Mouse (Mus musculus) layer of hippocampus, adult 9-10 months (tissue): ENCODE measurements around the gene Olfr57.
"Not testable (repeated sequence)": the region's sequence is repeated elsewhere in the genome, so short reads cannot be mapped to it uniquely, and the experiment has no call there.

ENCODE experiments used
- DNase-seq: peaks from one replicate; pipeline ENCODE4 v3.0.0; 2022; ENCODE audit warnings: low spot score

Olfr57 gene

GRCm38 (mm10) chr10:79028441-79028840, at the start of gene Olfr57:
Gene Olfr57 (plus strand): TSS chr10:79028741.
- DNase-seq: no peak

- DNase-seq: no peak
These were observed 47.8 kb upstream of the Olfr57 start, which contains the start of gene Olfr1352 for GRCm38 (mm10) chr10:78980750-78981149. Gene Olfr1352 (plus strand): TSS chr10:78981050.

GRCm38 (mm10) chr10:79012172-79012571, 16.4 kb upstream of the Olfr57 start, which contains the start of gene Olfr1351:
Gene Olfr1351 (plus strand): TSS chr10:79012472.
- DNase-seq: no peak

- DNase-seq: not testable (repeated sequence)
These were observed 13.9 kb downstream of the Olfr57 start for GRCm38 (mm10) chr10:79042457-79042856.

GRCm38 (mm10) chr10:79057370-79057769, 28.8 kb downstream of the Olfr57 start:
- not testable (repeated sequence) for DNase-seq
